Mouse (Mus musculus): Measurements from ENCODE around the gene Pvr. TPM values are rescaled to one million over a fixed set of nuclear protein-coding genes. Genes with fewer than 3 reads are reported as not detected.
A peak's percentile ranks its signal among the peaks of the same experiment; 100 is the strongest.
"Not testable (repeated sequence)": the region's sequence is repeated elsewhere in the genome, so short reads cannot be mapped to it uniquely, and the experiment has no call there.

The Pvr gene
- total RNA-seq, 2 experiments from 2014 or later = 7.6 to 7.8 TPM

DNA sequence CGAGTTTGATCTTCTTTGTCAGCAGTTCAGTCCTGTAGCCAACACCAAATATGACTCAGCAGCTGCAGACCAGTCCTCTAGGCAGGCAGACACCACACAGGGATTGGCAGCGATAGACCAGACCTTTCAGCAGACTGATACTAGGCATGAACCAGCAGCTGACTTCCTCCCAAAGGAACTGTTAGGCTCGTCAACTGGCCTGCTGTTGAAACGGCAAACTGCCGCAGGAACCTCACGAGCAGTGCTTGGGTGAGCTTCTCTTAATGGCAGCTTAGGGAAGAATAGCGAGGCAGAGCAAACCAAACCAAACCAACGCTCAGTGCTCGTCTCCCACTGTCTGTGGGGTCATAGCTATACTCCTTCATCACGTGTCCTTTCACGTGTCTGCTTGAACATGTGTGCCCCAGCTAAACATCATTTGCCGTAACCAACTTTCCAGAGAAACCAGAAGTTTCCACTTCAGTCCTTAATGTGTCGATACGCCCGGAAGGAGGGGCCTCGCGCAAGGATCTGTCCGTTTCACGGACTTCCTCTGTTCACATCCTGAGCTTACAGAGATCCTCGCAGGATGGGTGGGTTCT lies 14.3 kb upstream of the Pvr start:
- ATAC-seq (ENCODE audit: poor library complexity, severe bottlenecking) = peak; percentile 53

DNA sequence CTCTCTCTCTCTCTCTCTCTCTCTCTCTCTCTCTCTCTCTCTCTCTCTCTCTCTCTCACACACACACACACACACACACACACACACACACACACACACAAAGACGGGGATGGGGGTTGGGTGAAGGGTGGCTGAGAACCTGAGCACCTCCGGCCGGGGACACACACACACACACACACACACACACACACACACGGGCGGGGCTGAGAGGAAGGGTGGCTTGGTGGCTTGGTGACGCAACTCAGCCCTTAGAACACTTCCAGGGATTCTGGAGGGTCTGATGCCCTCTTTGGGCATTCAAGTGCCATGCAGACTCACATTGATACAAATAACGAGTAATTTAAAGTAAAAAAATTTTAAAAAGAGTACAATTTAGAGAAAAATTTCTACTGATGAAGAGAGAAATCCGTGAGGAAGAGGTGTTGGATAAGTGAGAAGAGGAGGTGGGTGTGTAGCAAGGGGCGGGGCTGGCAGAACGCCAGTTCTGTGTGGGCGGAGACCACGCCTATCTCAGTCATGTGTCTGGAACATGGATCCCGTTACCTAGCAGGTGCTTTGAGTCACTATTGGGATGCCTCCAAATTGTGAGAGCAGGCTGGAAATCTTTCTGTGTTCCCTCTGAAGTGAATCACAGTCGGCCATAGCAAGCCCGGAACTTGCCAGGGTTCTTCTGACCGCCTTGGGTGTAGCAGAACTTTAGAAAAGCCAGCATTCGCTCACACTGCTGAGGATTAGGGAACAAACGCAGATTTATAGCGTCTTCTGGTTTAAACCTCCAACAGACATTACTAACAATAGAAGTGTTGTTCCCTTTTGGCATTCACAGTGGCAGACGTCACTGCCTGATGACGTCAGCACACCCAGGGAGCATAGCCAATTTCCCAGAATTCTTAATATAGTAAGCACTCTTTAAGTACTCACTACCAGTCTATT lies 12.2 kb upstream of the Pvr start:
- peak; percentile 59 for ATAC-seq (ENCODE audit: poor library complexity, severe bottlenecking)

GRCm38 (mm10) chr7:19932133-19932876 lies 11.3 kb upstream of the Pvr start:
- peak; percentile 26; the same call in 1 of the 2 replicates for ATAC-seq (ENCODE audit: poor library complexity, severe bottlenecking)

DNA sequence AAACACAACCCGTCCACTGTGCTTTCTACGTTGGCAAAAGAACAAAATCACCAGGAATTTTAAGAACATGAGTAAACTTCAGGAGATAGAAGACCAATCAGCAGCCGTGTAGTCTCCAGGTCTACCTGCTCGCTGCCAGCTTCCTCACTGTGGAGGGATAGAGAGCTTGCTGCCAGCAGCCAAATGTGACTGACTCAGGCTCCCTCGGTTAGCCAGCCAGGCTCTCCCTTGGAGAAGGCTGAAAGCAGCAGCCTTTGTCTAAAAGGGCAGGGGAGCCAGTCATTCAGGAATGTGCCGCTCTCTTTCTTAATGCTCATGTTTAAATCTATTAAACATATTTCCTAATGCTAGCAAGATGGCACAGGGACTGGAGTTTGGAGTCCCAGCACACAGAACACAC lies 9.5 kb upstream of the Pvr start:
- ATAC-seq (ENCODE audit: poor library complexity, severe bottlenecking) = not testable (repeated sequence)

- ATAC-seq (ENCODE audit: poor library complexity, severe bottlenecking) = no peak
Observed at GRCm38 (mm10) chr7:19928486-19928885, 7.5 kb upstream of the Pvr start.

DNA sequence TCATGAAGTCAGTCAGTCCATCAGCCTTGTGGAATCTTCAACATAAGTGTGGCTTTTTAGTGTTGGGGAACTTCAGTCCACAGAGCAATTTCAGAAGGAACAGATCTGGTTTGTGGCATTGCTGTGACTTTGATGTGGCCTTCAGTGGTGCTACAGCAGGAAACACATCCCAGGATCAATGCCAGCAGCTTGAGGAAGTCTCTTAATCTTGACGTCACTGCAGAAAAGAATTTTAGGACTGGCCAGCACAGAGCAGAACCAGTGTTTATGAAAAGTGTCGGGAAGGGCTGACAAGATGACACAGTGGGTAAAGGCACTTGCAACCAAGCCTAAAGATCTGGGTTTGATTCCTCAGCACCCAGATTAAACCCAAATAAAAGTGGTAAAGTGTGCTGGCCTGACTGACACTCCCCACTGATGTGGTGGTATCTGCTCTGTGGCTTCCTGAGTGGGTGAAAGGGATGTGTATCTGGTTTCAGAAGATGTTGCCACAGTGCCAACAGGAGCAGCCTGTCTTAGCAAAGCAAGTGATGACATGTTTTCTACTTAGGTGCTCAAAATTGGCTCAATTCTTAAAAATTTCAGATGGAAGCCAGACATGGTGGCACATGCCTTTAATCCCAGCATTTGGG lies 6.0 kb upstream of the Pvr start:
- peak; percentile 72 for ATAC-seq (ENCODE audit: poor library complexity, severe bottlenecking)

DNA sequence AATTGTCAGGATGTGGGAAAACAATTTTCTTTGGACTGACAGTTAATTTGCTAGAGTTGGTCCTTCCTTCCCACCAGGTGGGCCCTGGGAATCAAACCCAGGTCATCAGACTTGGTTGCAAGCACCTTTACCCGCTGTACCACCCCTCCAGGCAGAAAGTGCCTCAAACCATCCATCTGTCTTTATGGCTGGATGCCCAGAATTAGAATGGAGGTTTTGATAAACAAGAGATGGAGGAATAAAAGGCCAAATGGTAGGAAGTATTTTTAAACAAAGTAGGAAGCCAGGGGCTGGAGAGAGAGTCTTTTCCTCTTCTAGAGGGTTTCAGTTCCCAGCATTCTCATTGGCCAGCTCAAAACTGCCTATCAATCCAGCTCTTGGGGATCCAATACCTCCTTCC lies 4.4 kb upstream of the Pvr start:
- no peak for ATAC-seq (ENCODE audit: poor library complexity, severe bottlenecking)

DNA sequence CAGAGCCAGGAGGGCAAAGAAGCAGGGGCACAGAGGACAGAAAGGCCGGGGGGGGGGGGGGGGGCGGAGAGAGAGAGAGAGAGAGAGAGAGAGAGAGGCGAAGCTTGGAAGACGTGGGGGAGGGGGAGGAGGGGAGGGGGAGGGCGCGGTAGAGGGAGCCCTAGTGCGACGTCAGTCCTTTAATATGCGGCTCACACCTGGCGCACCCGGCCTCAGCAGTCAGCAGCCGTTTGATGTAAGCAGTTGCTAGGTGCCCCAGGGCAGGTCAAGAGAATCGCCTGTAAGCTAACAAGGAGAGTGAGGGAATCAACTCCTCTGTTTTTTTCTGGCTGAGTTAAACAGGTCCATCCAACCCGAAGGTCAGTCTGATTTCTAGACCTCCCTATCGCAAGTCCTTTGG lies 2.8 kb upstream of the Pvr start:
- no peak for ATAC-seq (ENCODE audit: poor library complexity, severe bottlenecking)

DNA sequence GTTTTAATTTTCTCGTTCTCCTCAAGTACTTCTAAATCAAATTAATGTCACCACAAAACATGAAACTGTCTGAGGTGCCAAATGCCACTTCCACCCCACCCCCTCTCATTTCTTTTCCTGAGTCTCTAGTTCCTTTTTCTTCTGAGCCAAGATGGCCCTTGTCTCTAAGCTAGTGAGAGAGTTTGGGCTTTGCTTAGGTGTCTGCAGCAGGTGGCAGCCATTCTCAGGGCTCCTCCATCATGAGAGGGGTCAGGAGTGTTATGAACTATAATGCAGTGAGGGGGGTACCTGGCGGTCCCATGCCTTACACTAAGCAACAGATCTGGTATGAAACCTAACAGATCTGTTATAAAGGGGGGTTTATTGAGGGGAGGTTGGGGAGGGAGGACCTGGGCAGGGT lies 2.4 kb upstream of the Pvr start:
- peak; percentile 41; the same call in 1 of the 2 replicates for ATAC-seq (ENCODE audit: poor library complexity, severe bottlenecking)

GRCm38 (mm10) chr7:19920166-19920505 lies 824 bp downstream of the Pvr start:
- ATAC-seq (ENCODE audit: poor library complexity, severe bottlenecking) = no peak

- no peak for ATAC-seq (ENCODE audit: poor library complexity, severe bottlenecking)
Observed at GRCm38 (mm10) chr7:19914558-19914957, 6.4 kb downstream of the Pvr start.

- ATAC-seq (ENCODE audit: poor library complexity, severe bottlenecking) = no peak
Observed at GRCm38 (mm10) chr7:19911695-19912524, 9.1 kb downstream of the Pvr start.

- ATAC-seq (ENCODE audit: poor library complexity, severe bottlenecking) = no peak
Observed at GRCm38 (mm10) chr7:19911292-19911658, 9.7 kb downstream of the Pvr start.

DNA sequence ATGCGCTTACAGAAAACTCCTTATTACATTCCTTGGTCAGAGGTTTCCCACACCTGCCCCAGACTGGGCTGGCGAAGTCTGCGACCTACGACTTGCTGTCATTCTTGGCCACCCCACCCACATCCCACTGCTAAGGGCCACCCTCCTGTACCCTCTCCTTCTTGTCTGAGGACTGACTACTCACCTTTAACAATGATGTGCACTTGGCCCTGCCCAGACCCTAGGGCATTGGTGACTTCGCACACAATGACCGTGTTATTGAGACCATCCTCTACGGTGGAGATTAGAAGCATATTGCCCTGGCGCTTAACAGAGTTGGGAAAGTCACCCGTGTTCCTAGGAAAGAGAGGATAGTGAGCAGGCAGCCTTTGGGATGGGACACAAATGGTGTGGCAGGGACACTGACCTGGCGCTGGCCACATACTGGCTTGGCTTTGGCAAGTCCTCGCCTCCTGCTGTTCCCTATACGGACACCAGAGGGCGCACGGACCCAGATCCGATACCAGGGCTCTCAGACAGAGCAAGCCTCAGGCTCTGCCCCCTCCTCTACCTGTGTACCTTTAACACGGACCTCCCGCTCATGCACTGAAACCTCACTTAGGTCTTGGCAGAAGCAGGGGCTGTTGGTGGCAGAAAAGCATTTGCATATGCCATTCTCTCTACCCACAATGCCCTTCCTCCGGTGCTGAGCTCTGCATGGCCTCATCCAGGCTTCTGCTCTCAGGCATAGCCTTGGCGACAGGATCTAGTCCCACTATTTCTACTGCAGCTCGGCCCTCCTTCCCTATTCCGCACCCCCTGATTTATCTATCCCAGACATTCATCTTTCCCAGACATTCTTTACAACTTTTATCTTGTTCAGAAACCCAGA lies 10.3 kb downstream of the Pvr start:
- ATAC-seq (ENCODE audit: poor library complexity, severe bottlenecking) = peak; percentile 96

GRCm38 (mm10) chr7:19889881-19890280 lies 31.1 kb downstream of the Pvr start:
- ATAC-seq (ENCODE audit: poor library complexity, severe bottlenecking) = peak; percentile 64

- ATAC-seq (ENCODE audit: poor library complexity, severe bottlenecking) = peak; percentile 49; the same call in 1 of the 2 replicates
Observed at GRCm38 (mm10) chr7:19887849-19888248, 33.1 kb downstream of the Pvr start, which contains the start of gene Ceacam19. Gene Ceacam19 (minus strand): TSS chr7:19887965.

- no peak for ATAC-seq (ENCODE audit: poor library complexity, severe bottlenecking)
Observed at GRCm38 (mm10) chr7:19880754-19881153, 40.2 kb downstream of the Pvr start.

DNA sequence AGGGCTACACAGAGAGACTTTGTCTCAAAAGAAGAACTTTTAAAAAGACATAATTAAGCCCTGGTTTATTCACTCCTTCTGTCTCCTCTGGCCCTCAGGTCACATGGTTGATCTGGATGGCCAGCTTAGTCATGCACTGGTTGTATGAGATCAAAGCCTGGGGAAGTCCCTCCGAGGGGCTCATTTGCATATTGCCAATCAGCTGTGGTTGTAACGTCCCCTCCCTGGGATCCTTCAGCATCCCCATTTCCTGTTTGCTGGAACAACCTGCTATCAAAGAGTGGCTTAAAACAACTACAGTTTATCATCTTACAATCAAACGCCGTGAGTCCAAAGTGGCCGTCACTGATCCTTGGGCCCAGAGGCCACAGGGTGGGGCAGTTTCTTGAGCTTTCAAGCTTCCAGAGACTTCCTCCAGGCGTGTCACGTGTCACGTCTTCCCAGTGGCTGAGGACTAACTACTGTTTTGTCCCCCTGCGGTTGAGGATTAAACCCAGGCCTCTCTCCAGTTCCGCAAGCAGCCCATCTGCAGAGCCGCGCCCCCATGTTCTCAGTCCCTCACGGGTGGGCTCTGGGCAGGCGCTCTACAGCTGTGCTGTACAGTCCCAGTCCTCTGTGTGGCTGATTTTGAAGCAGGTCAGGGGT lies 44.1 kb downstream of the Pvr start:
- peak; percentile 73 for ATAC-seq (ENCODE audit: poor library complexity, severe bottlenecking)
